Mouse (Mus musculus): ENCODE data around the gene Glipr1l2.
"Not testable (repeated sequence)": the region's sequence is repeated elsewhere in the genome, so short reads cannot be mapped to it uniquely, and the experiment has no call there.

GRCm38 (mm10) chr10:112060583-112060934 lies 22.6 kb upstream of the Glipr1l2 start:
- not testable (repeated sequence) for TF ChIP-seq CTCF (IDR thresholded peaks at IDR 0.05; ENCODE audit: low read depth, low read length); POLR2A (IDR thresholded peaks at IDR 0.05; ENCODE audit: extremely low read depth, insufficient read depth, low read length)
